Mouse (Mus musculus) lung, postnatal 25 days (tissue): ENCODE measurements around the gene Isyna1.

Experiments
- DNase-seq: peaks from one replicate; pipeline ENCODE4 v3.0.0; 2022; ENCODE audit warnings: low spot score

Gene Isyna1

GRCm38 (mm10) chr8:70604558-70604957 lies 10.4 kb downstream of the Isyna1 start:
- no peak for DNase-seq

DNA sequence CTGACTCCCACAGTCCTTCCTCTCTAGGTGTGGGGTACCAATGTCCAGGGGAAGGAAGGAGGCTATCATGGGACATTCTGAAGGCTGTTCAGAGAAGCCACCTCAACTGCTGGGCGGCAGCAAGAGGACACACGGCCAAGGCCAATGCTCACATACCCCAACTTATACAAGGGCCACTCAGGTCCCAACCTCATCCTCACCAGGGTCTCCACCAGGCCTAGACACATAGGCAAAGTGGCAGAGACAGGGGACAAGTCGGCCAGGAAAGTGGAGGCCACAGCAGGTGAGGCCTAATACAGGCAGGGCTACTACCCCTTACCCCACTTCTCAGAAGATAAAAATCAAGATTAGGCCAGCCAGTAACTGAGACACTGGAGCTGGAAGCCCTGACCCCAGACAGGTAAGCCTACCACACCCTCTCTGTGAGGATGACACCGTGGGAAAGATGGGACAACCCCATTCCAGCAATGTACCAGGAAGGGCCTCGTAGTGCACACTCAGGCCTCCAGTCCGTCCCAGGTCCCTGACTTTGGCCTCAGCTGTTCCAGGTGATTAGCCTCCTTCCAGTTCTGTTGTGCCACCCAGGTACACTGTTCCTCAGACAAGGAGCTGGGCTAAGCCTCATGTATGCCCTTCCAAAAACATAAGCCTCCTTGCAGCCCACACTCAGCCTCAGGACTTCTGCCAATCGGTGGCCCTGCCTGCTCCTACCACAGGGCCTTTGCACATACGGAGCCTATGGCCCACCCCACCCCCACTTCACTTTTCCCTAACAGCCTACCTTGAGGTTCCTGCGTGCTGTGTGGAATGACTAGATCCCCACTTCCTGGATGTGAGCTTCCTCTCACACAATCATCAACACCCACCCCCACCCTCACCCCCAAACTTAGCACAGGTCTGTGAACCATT lies 12.0 kb downstream of the Isyna1 start:
- no peak for DNase-seq

DNA sequence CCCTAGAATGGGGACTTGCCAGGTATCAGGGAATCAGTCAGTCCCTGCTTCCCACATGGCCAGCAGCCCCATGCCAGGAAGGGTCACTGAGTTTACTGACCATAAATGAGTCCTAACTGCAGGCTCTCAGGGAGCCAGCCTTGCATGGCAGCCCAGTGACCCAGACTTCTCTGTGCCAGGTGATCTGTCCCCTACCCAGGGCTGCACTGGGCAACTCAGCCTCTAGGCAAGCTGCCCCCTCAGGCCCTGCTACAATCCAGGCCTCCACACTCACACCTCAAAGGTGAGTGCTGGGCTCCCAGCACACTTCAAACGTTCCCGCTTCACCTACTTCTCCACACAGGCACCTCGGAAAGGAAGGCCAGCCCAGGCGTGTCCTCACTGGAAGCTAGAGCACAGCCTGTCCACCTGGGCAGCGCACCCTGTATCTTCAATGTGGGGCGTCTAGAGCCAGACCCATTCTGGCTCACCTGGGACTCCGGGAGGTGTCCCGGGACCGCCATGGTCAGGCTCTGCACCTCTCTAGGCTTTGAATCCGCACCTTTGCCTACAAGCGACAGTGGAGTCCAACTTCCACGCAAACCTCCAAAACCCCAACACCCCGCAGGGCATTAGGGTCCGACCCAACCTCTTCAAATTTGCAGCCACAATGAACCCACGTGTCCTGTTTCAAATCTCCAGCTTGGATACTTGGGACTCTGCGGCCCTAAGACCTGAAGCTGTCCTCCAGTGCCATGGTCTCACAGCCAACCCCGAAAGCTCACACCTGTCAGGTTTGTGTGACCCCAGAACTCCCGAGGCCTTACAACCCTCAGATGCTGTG lies 12.8 kb downstream of the Isyna1 start:
- DNase-seq = no peak

GRCm38 (mm10) chr8:70607603-70607897 lies 13.4 kb downstream of the Isyna1 start:
- no peak for DNase-seq

GRCm38 (mm10) chr8:70607898-70608748 lies 13.9 kb downstream of the Isyna1 start:
- DNase-seq = no peak

DNA sequence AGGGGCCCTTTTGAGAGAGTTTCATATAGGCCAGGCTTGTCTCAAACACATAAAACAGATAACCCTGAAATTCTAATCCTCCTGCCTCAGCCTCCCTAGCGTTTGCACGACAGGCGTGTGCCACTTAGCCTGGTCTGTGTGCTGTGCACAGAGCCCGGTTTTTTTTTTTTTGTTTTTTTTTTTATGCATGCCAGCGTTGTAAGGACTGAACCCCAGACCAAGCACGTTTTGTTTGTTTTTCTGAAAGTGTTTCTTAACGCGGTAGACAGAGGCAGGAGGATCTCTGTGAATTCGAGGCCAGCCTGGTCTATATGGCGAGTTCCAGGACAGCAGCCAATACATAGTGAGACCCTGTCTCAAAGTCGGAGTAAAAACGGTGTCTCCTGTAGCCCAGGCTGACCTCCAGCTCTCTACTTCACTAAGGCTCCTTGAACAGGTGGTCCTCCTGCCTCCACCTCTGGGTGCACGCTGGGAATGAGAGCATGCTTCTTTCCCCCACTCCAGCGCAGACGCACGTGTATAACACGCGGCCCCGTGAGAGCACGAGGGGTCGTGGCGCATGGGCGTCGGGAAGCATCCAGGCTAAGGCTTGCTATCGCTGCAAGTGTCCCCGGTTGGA lies 14.7 kb downstream of the Isyna1 start, which contains the start of gene Ssbp4:
Gene Ssbp4 (minus strand): TSS at position 124 of the 619 bp plus-strand sequence.
- DNase-seq = no peak

DNA sequence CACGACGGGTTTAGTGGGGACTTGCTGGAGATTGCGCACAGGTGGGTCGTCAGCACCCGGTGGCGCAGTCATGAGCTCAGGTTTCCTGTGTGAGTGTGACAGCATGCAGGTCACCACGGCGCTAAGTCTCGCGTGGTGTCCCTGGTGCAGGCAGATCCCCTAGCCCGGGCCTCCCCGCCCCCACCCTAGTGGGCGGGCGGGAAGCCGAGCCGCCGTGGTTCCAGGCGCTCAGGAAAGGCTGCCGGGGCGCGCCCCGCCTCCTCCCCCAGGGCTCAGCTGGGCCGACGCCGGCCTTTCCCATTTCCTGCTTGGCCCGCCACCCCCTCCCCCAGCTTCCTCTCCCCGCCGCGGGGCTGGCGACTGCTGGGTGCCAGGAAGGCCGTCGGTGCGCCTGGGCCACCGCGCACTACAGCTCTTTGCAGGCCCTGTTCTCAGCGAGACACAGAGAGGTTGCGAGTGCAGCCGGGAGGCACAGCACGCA lies 15.2 kb downstream of the Isyna1 start:
- peak; percentile 93 for DNase-seq

DNA sequence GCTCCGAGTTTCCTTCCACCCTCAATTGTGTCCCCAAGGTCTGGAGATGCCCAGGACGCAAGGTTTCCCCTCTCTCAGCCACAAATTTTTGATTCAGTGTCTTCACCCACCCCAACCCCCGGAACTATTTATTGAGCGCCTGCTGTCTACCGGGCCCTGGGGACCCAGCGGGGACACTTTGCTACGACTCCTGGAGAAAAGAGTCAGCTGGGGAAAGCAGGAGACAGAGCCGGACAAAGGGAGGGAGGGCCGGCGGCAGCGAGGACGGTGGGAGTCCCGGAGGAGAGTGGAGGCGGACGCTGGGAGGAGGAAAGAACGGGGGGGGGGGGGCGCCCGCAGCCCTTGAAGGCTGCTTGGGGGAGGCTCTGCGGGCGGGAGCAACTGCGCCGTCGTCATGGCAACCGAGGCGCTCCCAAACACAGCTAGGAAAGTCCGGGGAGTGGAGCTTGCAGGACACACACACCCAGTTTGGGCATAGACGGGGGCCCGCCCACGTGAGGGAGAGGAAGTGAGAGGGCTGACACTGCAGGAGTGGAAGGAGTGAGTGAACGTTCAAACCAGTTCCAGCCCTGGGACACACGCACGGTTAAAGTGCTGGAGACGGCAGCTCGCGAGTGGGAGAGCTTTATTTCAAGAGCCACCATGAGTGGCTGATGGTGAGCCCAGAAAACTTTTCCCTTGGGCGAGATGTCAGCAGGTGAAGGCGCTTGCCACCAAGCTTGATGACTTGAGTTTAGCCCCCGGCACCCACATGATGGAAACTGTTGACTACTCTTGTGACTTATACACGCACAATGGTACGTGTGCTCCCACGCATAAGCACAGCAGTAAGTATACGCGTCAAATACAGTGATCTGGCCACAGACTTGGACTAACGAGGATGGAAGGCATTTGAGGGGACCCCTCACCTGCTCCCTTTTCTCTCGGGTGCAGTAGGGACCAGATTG lies 15.9 kb downstream of the Isyna1 start:
- peak; percentile 97 for DNase-seq

GRCm38 (mm10) chr8:70610796-70611771 lies 16.9 kb downstream of the Isyna1 start:
- peak; percentile 83 for DNase-seq

DNA sequence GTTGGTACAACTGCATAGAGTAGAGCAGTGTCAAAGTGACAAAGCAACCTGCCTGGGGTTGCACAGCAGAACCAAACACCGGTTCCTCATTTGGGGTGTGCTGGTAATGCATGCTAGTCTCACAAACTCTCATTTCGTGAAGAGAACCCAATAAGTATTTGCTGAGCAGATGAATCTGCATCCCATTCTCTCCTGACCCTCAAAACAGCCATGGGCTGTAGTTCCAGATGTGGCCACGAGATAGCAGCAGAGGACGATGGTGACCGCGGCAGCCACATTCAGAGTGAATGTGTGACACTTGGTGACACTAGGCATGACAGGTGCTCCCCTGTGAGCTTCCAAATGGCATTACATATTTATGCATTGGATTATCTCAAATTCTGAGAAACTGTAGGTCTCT lies 17.7 kb downstream of the Isyna1 start:
- DNase-seq = peak; percentile 91

- DNase-seq = no peak
Observed at GRCm38 (mm10) chr8:70613763-70614162, 19.6 kb downstream of the Isyna1 start.

- peak; percentile 45 for DNase-seq
Observed at GRCm38 (mm10) chr8:70614469-70614868, 20.3 kb downstream of the Isyna1 start.

DNA sequence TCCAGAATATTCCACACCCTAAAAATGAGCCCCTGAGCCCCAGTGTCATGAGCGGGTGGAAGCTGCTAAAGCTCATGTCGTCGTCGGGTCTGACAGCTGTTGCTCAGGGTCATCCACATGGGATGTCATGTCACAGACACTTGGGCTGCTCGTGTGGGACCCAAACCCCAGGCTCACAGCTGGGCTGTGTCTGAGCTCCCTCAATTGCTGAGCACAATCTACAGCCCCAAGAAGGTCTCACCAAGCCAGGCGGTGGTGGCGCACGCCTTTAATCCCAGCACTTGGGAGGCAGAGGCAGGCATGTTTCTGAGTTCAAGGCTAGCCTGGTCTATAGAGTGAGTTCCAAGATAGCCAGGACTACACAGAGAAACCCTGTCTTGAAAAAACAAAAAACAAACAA lies 21.1 kb downstream of the Isyna1 start:
- DNase-seq = no peak

DNA sequence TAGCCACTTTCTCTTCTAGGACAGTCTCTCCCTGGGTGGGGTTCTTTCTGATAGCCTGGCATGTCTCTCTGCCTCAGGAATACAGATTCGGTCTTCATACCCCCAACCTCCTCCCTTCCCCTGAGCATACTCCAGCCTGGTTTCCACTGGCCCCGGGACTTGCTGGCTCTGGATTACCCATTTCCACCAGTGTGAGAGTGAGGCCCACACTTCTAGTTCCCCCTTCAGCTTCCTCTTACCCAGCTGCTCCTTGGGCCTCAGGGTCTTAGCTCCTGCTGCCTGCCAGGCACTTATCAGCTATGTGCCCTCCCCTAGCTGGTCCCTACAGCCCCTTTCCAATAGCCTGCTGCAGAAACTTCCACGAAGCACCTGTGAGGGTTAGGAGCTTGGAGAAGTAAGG lies 21.7 kb downstream of the Isyna1 start, which contains the start of gene Lrrc25:
Gene Lrrc25 (plus strand): TSS at position 262 of the 400 bp plus-strand sequence.
- no peak for DNase-seq

GRCm38 (mm10) chr8:70616645-70617044 lies 22.5 kb downstream of the Isyna1 start:
- no peak for DNase-seq

GRCm38 (mm10) chr8:70617985-70618384 lies 23.8 kb downstream of the Isyna1 start:
- no peak for DNase-seq

DNA sequence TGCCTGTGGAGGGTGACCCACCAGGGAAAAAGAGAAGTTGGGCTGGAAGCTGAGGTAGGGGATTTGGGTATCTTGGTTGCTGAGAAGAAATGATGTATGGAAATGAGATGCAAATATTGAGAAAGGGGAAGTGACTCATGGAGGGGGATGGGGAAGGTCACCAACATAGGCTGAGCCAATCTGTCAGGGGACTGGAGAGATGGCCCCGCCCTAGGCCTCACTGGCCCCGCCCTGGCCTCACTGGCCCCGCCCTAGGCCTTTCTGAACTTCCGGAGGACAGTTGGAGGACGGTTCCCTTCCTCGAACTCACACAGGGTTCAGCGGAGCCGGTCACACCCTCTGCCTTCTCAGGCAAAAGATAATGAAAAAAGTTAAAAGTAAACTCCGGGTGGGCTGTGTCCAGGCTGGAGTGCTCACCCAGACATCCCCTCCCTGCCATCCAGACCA lies 24.7 kb downstream of the Isyna1 start:
- peak; percentile 80 for DNase-seq

- DNase-seq = no peak
Observed at GRCm38 (mm10) chr8:70622220-70622619, 28.0 kb downstream of the Isyna1 start.

- peak; percentile 64 for DNase-seq
Observed at GRCm38 (mm10) chr8:70625104-70625503, 30.9 kb downstream of the Isyna1 start.
